Mouse (Mus musculus) hindbrain, embryonic 11.5 days (tissue): ENCODE results near the gene Efna3. TPM values are rescaled to one million over a fixed set of nuclear protein-coding genes. Genes with fewer than 3 reads are reported as not detected.

Experiments
- ATAC-seq: fragments of 200-750 bp; cut with Nextera tagmentation; 2 replicates; pipeline ENCODE4 v1.8.0; 2017; ENCODE audit warnings: mild to moderate bottlenecking, moderate TSS enrichment, moderate library complexity; ENCODE audit not compliant: low FRiP score
- DNase-seq: peaks from one replicate; pipeline ENCODE4 v3.0.0-alpha.2; 2015; ENCODE audit warnings: low spot score
- H3K27ac ChIP-seq: fragments of 300-500 bp; sonication (generic); 2 replicates; pipeline ENCODE4 v1.5.1; 2014; ENCODE audit warnings: mild to moderate bottlenecking, low read depth, low read length
- H3K27me3 ChIP-seq: fragments of 300-500 bp; sonication (generic); 2 replicates; pipeline ENCODE4 v1.6.1; 2014; ENCODE audit warnings: mild to moderate bottlenecking, low read length, moderate library complexity, mixed read lengths; ENCODE audit not compliant: control insufficient read depth, insufficient read depth
- H3K36me3 ChIP-seq: fragments of 300-500 bp; sonication (generic); 2 replicates; pipeline ENCODE4 v1.6.1; 2014; ENCODE audit warnings: mild to moderate bottlenecking, low read length, moderate library complexity, mixed read lengths; ENCODE audit not compliant: control insufficient read depth, insufficient read depth
- H3K4me1 ChIP-seq: fragments of 300-500 bp; sonication (generic); replicated peaks from 2 replicates; pipeline ENCODE4 v1.6.1; 2014; ENCODE audit warnings: low read length, mixed read lengths; ENCODE audit not compliant: control insufficient read depth, insufficient read depth
- H3K4me2 ChIP-seq: fragments of 300-500 bp; sonication (generic); replicated peaks from 2 replicates; pipeline ENCODE4 v1.6.1; 2014; ENCODE audit warnings: mild to moderate bottlenecking, low read depth, low read length
- H3K4me3 ChIP-seq: fragments of 300-500 bp; sonication (generic); 2 replicates; pipeline ENCODE4 v1.5.1; 2014; ENCODE audit warnings: low read depth, low read length
- H3K9ac ChIP-seq: fragments of 300-500 bp; sonication (generic); 2 replicates; pipeline ENCODE4 v1.6.1; 2014; ENCODE audit warnings: low read depth, low read length
- H3K9me3 ChIP-seq: fragments of 300-500 bp; sonication (generic); 2 replicates; pipeline ENCODE4 v1.6.1; 2016; ENCODE audit warnings: low read length; ENCODE audit not compliant: control insufficient read depth
- WGBS: fragments of 180-500 bp; shearing (Covaris S2); extraction: QIAGEN DNeasy Blood & Tissue Kit; methylation state at CpG from one replicate; pipeline ENCODE4 v1.1.7; 2014; 5-methylcytosine and 5-hydroxymethylcytosine counted together
- polyA plus RNA-seq: library from polyadenylated mRNA; unstranded; fragments of >200 nt; fragmentation: Nextera tagmentation; extraction: Ambion mirVana; gene quantifications from 2 replicates; pipeline ENCODE4 v1.2.1, GENCODE M21; 2014

The Efna3 gene
- polyA plus RNA-seq, 1 experiment from 2014 or later, result 13.8 TPM

GRCm38 (mm10) chr3:89315930-89316831, 6.6 kb downstream of the Efna3 start:
- Histone ChIP-seq H3K4me2 (peak overlapping the region; percentile 56), H3K27ac (no peak overlapping the region), H3K36me3 (no peaks in the 10 kb centered on the region), H3K9ac (no peak overlapping the region; the same call in 1 of the 2 replicates), H3K9me3 (no peaks in the 10 kb centered on the region), H3K4me3 (peak overlapping the region; percentile 27; the same call in 1 of the 2 replicates), H3K27me3 (peaks cover 42% of the 10 kb centered on the region), H3K4me1 (peaks cover 27% of the 10 kb centered on the region)
- 11% methylated on average over 40 of the region's 40 CpGs for WGBS
- DNase-seq, result peak; percentile 30
- peak; percentile 1; the same call in 1 of the 2 replicates for ATAC-seq

GRCm38 (mm10) chr3:89315195-89315929, 7.4 kb downstream of the Efna3 start:
- WGBS, result 7% methylated on average over 26 of the region's 26 CpGs
- peaks cover 34% of the 10 kb centered on the region for H3K27me3 ChIP-seq
- ATAC-seq (peak; percentile 42), DNase-seq (peak; percentile 93)
- H3K4me3 ChIP-seq, result peak overlapping the region; percentile 27
- H3K36me3 ChIP-seq, result no peaks in the 10 kb centered on the region
- H3K4me1 ChIP-seq, result peaks cover 19% of the 10 kb centered on the region
- no peak overlapping the region for H3K27ac ChIP-seq
- peak overlapping the region; percentile 56 for H3K4me2 ChIP-seq
- H3K9ac ChIP-seq, result peak overlapping the region; percentile 49; the same call in 1 of the 2 replicates
- no peaks in the 10 kb centered on the region for H3K9me3 ChIP-seq

GRCm38 (mm10) chr3:89314791-89315190, 8.0 kb downstream of the Efna3 start:
- DNase-seq (no peak), ATAC-seq (0 out of 2 replicates have a peak, but pooled peaks have one; percentile 8)
- Histone ChIP-seq H3K9me3 (no peaks in the 10 kb centered on the region), H3K27ac (no peak overlapping the region), H3K27me3 (peaks cover 29% of the 10 kb centered on the region), H3K9ac (peak overlapping the region; percentile 49; the same call in 1 of the 2 replicates), H3K4me1 (peaks cover 19% of the 10 kb centered on the region), H3K36me3 (no peaks in the 10 kb centered on the region), H3K4me2 (no peak overlapping the region), H3K4me3 (no peak overlapping the region)
- WGBS, result 51% methylated on average over 2 of the region's 2 CpGs

GRCm38 (mm10) chr3:89314340-89314739, 8.4 kb downstream of the Efna3 start:
- H3K4me2 ChIP-seq, result no peak overlapping the region
- H3K9ac ChIP-seq, result no peak overlapping the region
- H3K36me3 ChIP-seq, result no peaks in the 10 kb centered on the region
- WGBS, result 77% methylated on average over 5 of the region's 5 CpGs
- H3K4me1 ChIP-seq, result peaks cover 15% of the 10 kb centered on the region
- H3K27me3 ChIP-seq, result peaks cover 24% of the 10 kb centered on the region
- H3K4me3 ChIP-seq, result no peak overlapping the region
- no peak for ATAC-seq
- DNase-seq, result no peak
- no peaks in the 10 kb centered on the region for H3K9me3 ChIP-seq
- H3K27ac ChIP-seq, result no peak overlapping the region

- Histone ChIP-seq H3K9ac (no peak overlapping the region), H3K36me3 (no peaks in the 10 kb centered on the region), H3K4me1 (no peaks in the 10 kb centered on the region), H3K27ac (no peak overlapping the region), H3K4me2 (no peak overlapping the region), H3K27me3 (no peaks in the 10 kb centered on the region), H3K9me3 (no peaks in the 10 kb centered on the region), H3K4me3 (no peak overlapping the region)
- WGBS, result 6% methylated on average over 9 of the region's 9 CpGs
- ATAC-seq (peak; percentile 68), DNase-seq (peak; percentile 85)
Measured at GRCm38 (mm10) chr3:89308089-89308488, 14.7 kb downstream of the Efna3 start.

GRCm38 (mm10) chr3:89305551-89306325, 17.0 kb downstream of the Efna3 start:
- H3K27ac ChIP-seq, result no peak overlapping the region
- ATAC-seq (no peak), DNase-seq (no peak)
- WGBS, result 66% methylated on average over 8 of the region's 8 CpGs
- no peak overlapping the region for H3K4me2 ChIP-seq
- no peaks in the 10 kb centered on the region for H3K4me1 ChIP-seq
- H3K4me3 ChIP-seq, result no peak overlapping the region
- H3K36me3 ChIP-seq, result no peaks in the 10 kb centered on the region
- no peak overlapping the region for H3K9ac ChIP-seq
- no peaks in the 10 kb centered on the region for H3K27me3 ChIP-seq
- no peaks in the 10 kb centered on the region for H3K9me3 ChIP-seq

- no peaks in the 10 kb centered on the region for H3K9me3 ChIP-seq
- DNase-seq, result no peak
- H3K36me3 ChIP-seq, result no peaks in the 10 kb centered on the region
- H3K27ac ChIP-seq, result no peak overlapping the region
- no peak overlapping the region for H3K9ac ChIP-seq
- H3K4me2 ChIP-seq, result no peak overlapping the region
- ATAC-seq, result no peak
- H3K4me3 ChIP-seq, result no peak overlapping the region
- H3K4me1 ChIP-seq, result no peaks in the 10 kb centered on the region
- WGBS, result 70% methylated on average over 4 of the region's 4 CpGs
- H3K27me3 ChIP-seq, result peaks cover 3% of the 10 kb centered on the region
Measured at GRCm38 (mm10) chr3:89305105-89305504, 17.7 kb downstream of the Efna3 start.

GRCm38 (mm10) chr3:89304440-89304839, 18.3 kb downstream of the Efna3 start:
- no peak overlapping the region for H3K4me3 ChIP-seq
- H3K27ac ChIP-seq, result no peak overlapping the region
- ATAC-seq, result no peak
- no peak overlapping the region for H3K9ac ChIP-seq
- 0 out of 2 replicates have a peak, but pooled peaks cover 2% of the 10 kb centered on the region for H3K4me1 ChIP-seq
- WGBS, result 59% methylated on average over 6 of the region's 6 CpGs
- H3K36me3 ChIP-seq, result no peaks in the 10 kb centered on the region
- no peak overlapping the region for H3K4me2 ChIP-seq
- H3K9me3 ChIP-seq, result no peaks in the 10 kb centered on the region
- DNase-seq, result no peak
- H3K27me3 ChIP-seq, result peaks cover 6% of the 10 kb centered on the region
